Mouse (Mus musculus) testis, adult 2 months (tissue): ENCODE data around the gene Aox3. TPM values are rescaled to one million over a fixed set of nuclear protein-coding genes. Genes with fewer than 3 reads are reported as not detected.

ENCODE experiments used
- H3K27ac ChIP-seq: fragments of 200-500 bp; 2 replicates; pipeline ENCODE4 v1.5.1; 2012; ENCODE audit warnings: low read depth, low read length; ENCODE audit not compliant: control insufficient read depth, insufficient read depth
- H3K27me3 ChIP-seq: fragments of 200-500 bp; 2 replicates; pipeline ENCODE4 v1.6.1; 2012; ENCODE audit warnings: mild to moderate bottlenecking, low read length, moderate library complexity; ENCODE audit not compliant: control insufficient read depth, insufficient read depth
- H3K36me3 ChIP-seq: fragments of 200-500 bp; 2 replicates; pipeline ENCODE4 v1.6.1; 2012; ENCODE audit warnings: mild to moderate bottlenecking, low read length; ENCODE audit not compliant: control insufficient read depth, insufficient read depth
- H3K4me1 ChIP-seq: fragments of 200-500 bp; 2 replicates; pipeline ENCODE4 v1.6.1; 2012; ENCODE audit warnings: low read length; ENCODE audit not compliant: control insufficient read depth, insufficient read depth
- H3K4me3 ChIP-seq: fragments of 200-500 bp; 2 replicates; pipeline ENCODE4 v1.5.1; 2012; ENCODE audit warnings: low read depth, mild to moderate bottlenecking, low read length, moderate library complexity, mixed read lengths; ENCODE audit not compliant: control insufficient read depth
- CTCF ChIP-seq: fragments of 200-500 bp; IDR thresholded peaks from 2 replicates; pipeline ENCODE4 v1.5.1; 2012; ENCODE audit warnings: low read depth, mild to moderate bottlenecking, inconsistent platforms, low read length, moderate library complexity; ENCODE audit not compliant: control insufficient read depth, insufficient read depth, insufficient replicate concordance
- POLR2A ChIP-seq: fragments of 200-500 bp; IDR thresholded peaks from 2 replicates; pipeline ENCODE4 v1.6.1; 2012; ENCODE audit warnings: low read depth, mild to moderate bottlenecking, inconsistent platforms, low read length, moderate library complexity; ENCODE audit not compliant: control insufficient read depth
- polyA plus RNA-seq: library from polyadenylated mRNA; depleted of rRNA; stranded (reverse); fragments of >200 nt; gene quantifications from 2 replicates; pipeline ENCODE4 v1.2.3, GENCODE M21; 2012

Aox3 gene
- polyA plus RNA-seq, 1 experiment = 9.6 TPM

- Histone ChIP-seq H3K4me3 (no peak overlapping the region), H3K27ac (no peak overlapping the region), H3K36me3 (no peaks in the 10 kb centered on the region), H3K4me1 (no peaks in the 10 kb centered on the region), H3K27me3 (no peaks in the 10 kb centered on the region)
- TF ChIP-seq CTCF = no peak
- no peak for TF ChIP-seq POLR2A
Measured at GRCm38 (mm10) chr1:58091213-58091612, 21.7 kb upstream of the Aox3 start.

GRCm38 (mm10) chr1:58091992-58092560, 20.9 kb upstream of the Aox3 start:
- H3K27me3 ChIP-seq = no peaks in the 10 kb centered on the region
- H3K4me1 ChIP-seq = no peaks in the 10 kb centered on the region
- H3K36me3 ChIP-seq = no peaks in the 10 kb centered on the region
- no peak overlapping the region for H3K4me3 ChIP-seq
- TF ChIP-seq POLR2A (no peak), CTCF (no peak)
- no peak overlapping the region for H3K27ac ChIP-seq

GRCm38 (mm10) chr1:58097338-58097737, 15.6 kb upstream of the Aox3 start:
- TF ChIP-seq POLR2A (no peak), CTCF (no peak)
- Histone ChIP-seq H3K27ac (no peak overlapping the region), H3K36me3 (no peaks in the 10 kb centered on the region), H3K4me3 (no peak overlapping the region), H3K4me1 (no peaks in the 10 kb centered on the region), H3K27me3 (no peaks in the 10 kb centered on the region)

GRCm38 (mm10) chr1:58099119-58099518, 13.8 kb upstream of the Aox3 start:
- Histone ChIP-seq H3K27me3 (no peaks in the 10 kb centered on the region), H3K36me3 (no peaks in the 10 kb centered on the region), H3K4me1 (no peaks in the 10 kb centered on the region), H3K27ac (no peak overlapping the region), H3K4me3 (no peak overlapping the region)
- TF ChIP-seq CTCF (no peak), POLR2A (no peak)

GRCm38 (mm10) chr1:58101531-58102146, 11.3 kb upstream of the Aox3 start:
- H3K36me3 ChIP-seq = no peaks in the 10 kb centered on the region
- TF ChIP-seq POLR2A = no peak
- TF ChIP-seq CTCF = no peak
- H3K27ac ChIP-seq = peak overlapping the region; percentile 50
- no peak overlapping the region for H3K4me3 ChIP-seq
- H3K27me3 ChIP-seq = no peaks in the 10 kb centered on the region
- H3K4me1 ChIP-seq = peaks cover 5% of the 10 kb centered on the region

- no peak overlapping the region for H3K4me3 ChIP-seq
- H3K27me3 ChIP-seq = no peaks in the 10 kb centered on the region
- no peaks in the 10 kb centered on the region for H3K36me3 ChIP-seq
- H3K27ac ChIP-seq = no peak overlapping the region
- peaks cover 5% of the 10 kb centered on the region for H3K4me1 ChIP-seq
- TF ChIP-seq POLR2A = no peak
- no peak for TF ChIP-seq CTCF
Measured at GRCm38 (mm10) chr1:58102494-58102893, 10.4 kb upstream of the Aox3 start.

- H3K4me1 ChIP-seq = peaks cover 5% of the 10 kb centered on the region
- no peak for TF ChIP-seq CTCF
- TF ChIP-seq POLR2A = no peak
- H3K27ac ChIP-seq = 0 out of 2 replicates have a peak overlapping the region, but pooled peaks have one; percentile 16
- H3K4me3 ChIP-seq = no peak overlapping the region; the same call in 1 of the 2 replicates
- H3K36me3 ChIP-seq = no peaks in the 10 kb centered on the region
- no peaks in the 10 kb centered on the region for H3K27me3 ChIP-seq
Measured at GRCm38 (mm10) chr1:58105685-58106084, 7.2 kb upstream of the Aox3 start.

GRCm38 (mm10) chr1:58107066-58107465, 5.9 kb upstream of the Aox3 start:
- Histone ChIP-seq H3K4me1 (peaks cover 5% of the 10 kb centered on the region), H3K27ac (no peak overlapping the region), H3K36me3 (no peaks in the 10 kb centered on the region), H3K27me3 (no peaks in the 10 kb centered on the region), H3K4me3 (no peak overlapping the region)
- TF ChIP-seq POLR2A (no peak), CTCF (no peak)
